Mouse (Mus musculus): ENCODE data around the gene Olfr93. TPM values are rescaled to one million over a fixed set of nuclear protein-coding genes. Genes with fewer than 3 reads are reported as not detected.
"Not testable (repeated sequence)": the region's sequence is repeated elsewhere in the genome, so short reads cannot be mapped to it uniquely, and the experiment has no call there.

Gene Olfr93
- not detected in 2 replicates for polyA plus RNA-seq (2016; fragmentation: Nextera tagmentation; extraction: Ambion mirVana)

- no peak for DNase-seq (ENCODE audit: low spot score)
- Histone ChIP-seq H3K27me3 (ENCODE audit: low read depth, poor library complexity, severe bottlenecking) (no peaks in the 10 kb centered on the region), H3K4me3 (no peak within 1 kb of the TSS), H3K27ac (replicated peaks) (no peak within 1 kb of the TSS), H3K4me1 (no peaks in the 10 kb centered on the region), H3K9me3 (replicated peaks) (no peaks in the 10 kb centered on the region), H3K36me3 (no peaks in the 10 kb centered on the region)
Measured at GRCm38 (mm10) chr17:37161394-37161793, at the start of gene Olfr93. Gene Olfr93, minus strand, starts transcription at chr17:37161494.

- Histone ChIP-seq H3K4me3 (no peak overlapping the region), H3K27me3 (ENCODE audit: low read depth, poor library complexity, severe bottlenecking) (peaks cover 9% of the 10 kb centered on the region; the same call in 1 of the 2 replicates), H3K36me3 (no peaks in the 10 kb centered on the region), H3K9me3 (replicated peaks) (no peaks in the 10 kb centered on the region), H3K4me1 (no peaks in the 10 kb centered on the region), H3K27ac (replicated peaks) (no peak overlapping the region)
- DNase-seq (ENCODE audit: low spot score) = no peak
- WGBS = 34% methylated on average over 3 of the region's 3 CpGs
Measured at GRCm38 (mm10) chr17:37203917-37204236, 42.6 kb upstream of the Olfr93 start.

GRCm38 (mm10) chr17:37203206-37203916 is 42.1 kb upstream of the Olfr93 start:
- Histone ChIP-seq H3K36me3 (no peaks in the 10 kb centered on the region), H3K27me3 (ENCODE audit: low read depth, poor library complexity, severe bottlenecking) (peaks cover 14% of the 10 kb centered on the region), H3K9me3 (replicated peaks) (no peaks in the 10 kb centered on the region), H3K4me3 (no peak overlapping the region), H3K27ac (replicated peaks) (no peak overlapping the region), H3K4me1 (no peaks in the 10 kb centered on the region)
- DNase-seq (ENCODE audit: low spot score) = peak; percentile 73
- WGBS = under 1% methylated on average over 4 of the region's 4 CpGs

GRCm38 (mm10) chr17:37200894-37201293 is 39.6 kb upstream of the Olfr93 start, which contains the start of gene Olfr94:
Gene Olfr94, minus strand, starts transcription at chr17:37200994.
- H3K27me3 ChIP-seq (ENCODE audit: low read depth, poor library complexity, severe bottlenecking) = peaks cover 39% of the 10 kb centered on the region
- 74% methylated on average over 2 of the region's 2 CpGs for WGBS
- no peaks in the 10 kb centered on the region for H3K9me3 ChIP-seq (replicated peaks)
- DNase-seq (ENCODE audit: low spot score) = no peak
- no peak within 1 kb of the TSS for H3K4me3 ChIP-seq
- no peak within 1 kb of the TSS for H3K27ac ChIP-seq (replicated peaks)
- peaks cover 16% of the 10 kb centered on the region for H3K4me1 ChIP-seq
- H3K36me3 ChIP-seq = no peaks in the 10 kb centered on the region

- peak; percentile 79 for DNase-seq (ENCODE audit: low spot score)
- WGBS = under 1% methylated on average over 77 of the region's 77 CpGs
- peaks cover 50% of the 10 kb centered on the region for H3K27me3 ChIP-seq (ENCODE audit: low read depth, poor library complexity, severe bottlenecking)
Measured at GRCm38 (mm10) chr17:37196845-37197724, 35.8 kb upstream of the Olfr93 start.

GRCm38 (mm10) chr17:37194782-37195181 is 33.5 kb upstream of the Olfr93 start:
- DNase-seq (ENCODE audit: low spot score) = no peak
- 91% methylated on average over 5 of the region's 5 CpGs for WGBS
- no peaks in the 10 kb centered on the region for H3K36me3 ChIP-seq
- H3K27ac ChIP-seq (replicated peaks) = no peak overlapping the region
- H3K27me3 ChIP-seq (ENCODE audit: low read depth, poor library complexity, severe bottlenecking) = peaks cover 48% of the 10 kb centered on the region
- H3K4me1 ChIP-seq = peaks cover 16% of the 10 kb centered on the region
- H3K4me3 ChIP-seq = no peak overlapping the region
- H3K9me3 ChIP-seq (replicated peaks) = no peaks in the 10 kb centered on the region

More at GRCm38 (mm10) chr17:37196845-37197724, 35.8 kb upstream of the Olfr93 start:
- Histone ChIP-seq H3K9me3 (replicated peaks) (no peaks in the 10 kb centered on the region), H3K4me1 (peaks cover 16% of the 10 kb centered on the region), H3K27ac (replicated peaks) (peak overlapping the region; percentile 79), H3K36me3 (no peaks in the 10 kb centered on the region), H3K4me3 (peak overlapping the region; percentile 70)

- H3K9me3 ChIP-seq (replicated peaks) = no peaks in the 10 kb centered on the region
- H3K27ac ChIP-seq (replicated peaks) = no peak within 1 kb of the TSS
- H3K27me3 ChIP-seq (ENCODE audit: low read depth, poor library complexity, severe bottlenecking) = peaks cover 39% of the 10 kb centered on the region
- 85% methylated on average over 2 of the region's 2 CpGs for WGBS
- no peaks in the 10 kb centered on the region for H3K36me3 ChIP-seq
- peaks cover 16% of the 10 kb centered on the region for H3K4me1 ChIP-seq
- no peak within 1 kb of the TSS for H3K4me3 ChIP-seq
- DNase-seq (ENCODE audit: low spot score) = no peak
Measured at GRCm38 (mm10) chr17:37193656-37194055, 32.4 kb upstream of the Olfr93 start, which contains the start of gene Ubd. Gene Ubd, plus strand, starts transcription at chr17:37193892.

- H3K27me3 ChIP-seq (ENCODE audit: low read depth, poor library complexity, severe bottlenecking) = peaks cover 33% of the 10 kb centered on the region
- H3K36me3 ChIP-seq = no peaks in the 10 kb centered on the region
- H3K4me1 ChIP-seq = peaks cover 16% of the 10 kb centered on the region
- no peak overlapping the region for H3K4me3 ChIP-seq
- H3K27ac ChIP-seq (replicated peaks) = no peak overlapping the region
- H3K9me3 ChIP-seq (replicated peaks) = no peaks in the 10 kb centered on the region
- no peak for DNase-seq (ENCODE audit: low spot score)
Measured at GRCm38 (mm10) chr17:37193032-37193431, 31.7 kb upstream of the Olfr93 start.

GRCm38 (mm10) chr17:37190711-37191110 is 29.4 kb upstream of the Olfr93 start:
- Histone ChIP-seq H3K36me3 (no peaks in the 10 kb centered on the region), H3K9me3 (replicated peaks) (no peaks in the 10 kb centered on the region), H3K27ac (replicated peaks) (no peak overlapping the region), H3K4me1 (no peaks in the 10 kb centered on the region; the same call in 1 of the 2 replicates), H3K27me3 (ENCODE audit: low read depth, poor library complexity, severe bottlenecking) (peaks cover 10% of the 10 kb centered on the region), H3K4me3 (no peak overlapping the region)
- 31% methylated on average over 2 of the region's 2 CpGs for WGBS
- DNase-seq (ENCODE audit: low spot score) = peak; percentile 14

GRCm38 (mm10) chr17:37185474-37185873 is 24.2 kb upstream of the Olfr93 start:
- Histone ChIP-seq H3K4me3 (no peak overlapping the region), H3K9me3 (replicated peaks) (no peaks in the 10 kb centered on the region), H3K4me1 (no peaks in the 10 kb centered on the region), H3K27me3 (ENCODE audit: low read depth, poor library complexity, severe bottlenecking) (no peaks in the 10 kb centered on the region), H3K27ac (replicated peaks) (no peak overlapping the region), H3K36me3 (no peaks in the 10 kb centered on the region)
- no peak for DNase-seq (ENCODE audit: low spot score)
- WGBS = 60% methylated on average over 6 of the region's 6 CpGs

- not testable (repeated sequence) for DNase-seq (ENCODE audit: low spot score); H3K4me3 ChIP-seq; H3K27ac ChIP-seq (replicated peaks); H3K36me3 ChIP-seq; H3K9me3 ChIP-seq (replicated peaks); H3K27me3 ChIP-seq (ENCODE audit: low read depth, poor library complexity, severe bottlenecking); H3K4me1 ChIP-seq
- WGBS = 75% methylated on average over 4 of the region's 4 CpGs
Measured at GRCm38 (mm10) chr17:37131366-37131765, 29.9 kb downstream of the Olfr93 start.

- Histone ChIP-seq H3K27ac (replicated peaks) (no peak within 1 kb of the TSS), H3K4me1 (no peaks in the 10 kb centered on the region), H3K36me3 (no peaks in the 10 kb centered on the region), H3K27me3 (ENCODE audit: low read depth, poor library complexity, severe bottlenecking) (no peaks in the 10 kb centered on the region), H3K4me3 (no peak within 1 kb of the TSS), H3K9me3 (replicated peaks) (no peaks in the 10 kb centered on the region)
- 94% methylated on average over 2 of the region's 2 CpGs for WGBS
- DNase-seq (ENCODE audit: low spot score) = no peak
Measured at GRCm38 (mm10) chr17:37119988-37120387, 41.3 kb downstream of the Olfr93 start, which contains the start of gene Olfr92. Gene Olfr92, minus strand, starts transcription at chr17:37120088.

GRCm38 (mm10) chr17:37098178-37098577 is 63.1 kb downstream of the Olfr93 start, which contains the start of gene Olfr91:
Gene Olfr91, minus strand, starts transcription at chr17:37098278.
- DNase-seq (ENCODE audit: low spot score) = no peak
- Histone ChIP-seq H3K4me3 (no peak within 1 kb of the TSS), H3K36me3 (no peaks in the 10 kb centered on the region), H3K27ac (replicated peaks) (no peak within 1 kb of the TSS), H3K4me1 (no peaks in the 10 kb centered on the region), H3K27me3 (ENCODE audit: low read depth, poor library complexity, severe bottlenecking) (no peaks in the 10 kb centered on the region), H3K9me3 (replicated peaks) (no peaks in the 10 kb centered on the region)
- 90% methylated on average over 1 of the region's 1 CpGs for WGBS
